Mouse (Mus musculus) lung, embryonic 14.5 days (tissue): Measurements from ENCODE around the gene Pgpep1. TPM values are rescaled to one million over a fixed set of nuclear protein-coding genes. Genes with fewer than 3 reads are reported as not detected.

ENCODE experiments used
- ATAC-seq: fragments of 200-750 bp; cut with Nextera tagmentation; 2 replicates; pipeline ENCODE4 v1.8.0; 2017; ENCODE audit warnings: mild to moderate bottlenecking, moderate TSS enrichment, moderate library complexity; ENCODE audit not compliant: insufficient read depth
- DNase-seq: peaks from one replicate; pipeline ENCODE4 v3.0.0-alpha.2; 2015
- H3K27ac ChIP-seq: fragments of 300-500 bp; sonication (generic); 2 replicates; pipeline ENCODE4 v1.5.1; 2014; ENCODE audit warnings: low read depth, mild to moderate bottlenecking, moderate library complexity
- H3K27me3 ChIP-seq: fragments of 300-500 bp; sonication (generic); 2 replicates; pipeline ENCODE4 v1.6.1; 2014; ENCODE audit warnings: low read length, control low read depth; ENCODE audit not compliant: insufficient read depth
- H3K36me3 ChIP-seq: fragments of 300-500 bp; sonication (generic); 2 replicates; pipeline ENCODE4 v1.6.1; 2014; ENCODE audit warnings: control low read depth; ENCODE audit not compliant: insufficient read depth
- H3K4me1 ChIP-seq: fragments of 300-500 bp; sonication (generic); 2 replicates; pipeline ENCODE4 v1.6.1; 2014; ENCODE audit warnings: antibody characterized with exemption, control low read depth; ENCODE audit not compliant: insufficient read depth
- H3K4me2 ChIP-seq: fragments of 300-500 bp; sonication (generic); 2 replicates; pipeline ENCODE4 v1.6.1; 2014; ENCODE audit warnings: mild to moderate bottlenecking
- H3K4me3 ChIP-seq: fragments of 300-500 bp; sonication (generic); 2 replicates; pipeline ENCODE4 v1.5.1; 2014; ENCODE audit warnings: low read depth, low read length
- H3K9ac ChIP-seq: fragments of 300-500 bp; sonication (generic); 2 replicates; pipeline ENCODE4 v1.6.1; 2014
- H3K9me3 ChIP-seq: fragments of 300-500 bp; sonication (generic); 2 replicates; pipeline ENCODE4 v1.6.1; 2016; ENCODE audit warnings: low read depth, low read length, control low read depth
- CTCF ChIP-seq: IDR thresholded peaks from 2 replicates; pipeline ENCODE4 v1.5.1; 2016; ENCODE audit warnings: antibody characterized with exemption, low read depth
- WGBS: fragments of 180-500 bp; shearing (Covaris S2); extraction: QIAGEN DNeasy Blood & Tissue Kit; methylation state at CpG from one replicate; pipeline ENCODE4 v1.1.7; 2014; 5-methylcytosine and 5-hydroxymethylcytosine counted together
- polyA plus RNA-seq: library from polyadenylated mRNA; unstranded; fragments of >200 nt; fragmentation: Nextera tagmentation; extraction: Ambion mirVana; gene quantifications from 2 replicates; pipeline ENCODE4 v1.2.1, GENCODE M21; 2014

Pgpep1 gene
- polyA plus RNA-seq, 1 experiment from 2014 or later = 48.2 TPM

GRCm38 (mm10) chr8:70609849-70610795 is 50.1 kb downstream of the Pgpep1 start:
- no peak for TF ChIP-seq CTCF
- Histone ChIP-seq H3K4me3 (peak overlapping the region; percentile 83), H3K36me3 (no peaks in the 10 kb centered on the region), H3K27ac (peak overlapping the region; percentile 99), H3K9ac (peak overlapping the region; percentile 65), H3K4me1 (peaks cover 18% of the 10 kb centered on the region; the same call in 1 of the 2 replicates), H3K4me2 (peak overlapping the region; percentile 97), H3K27me3 (no peaks in the 10 kb centered on the region), H3K9me3 (no peaks in the 10 kb centered on the region)
- under 1% methylated on average over 42 of the region's 45 CpGs for WGBS
- peak; percentile 65 for ATAC-seq
- peak; percentile 97 for DNase-seq

- peak overlapping the region; percentile 65 for H3K9ac ChIP-seq
- H3K27me3 ChIP-seq = no peaks in the 10 kb centered on the region
- ATAC-seq (peak; percentile 72), DNase-seq (peak; percentile 94)
- H3K4me3 ChIP-seq = peak overlapping the region; percentile 83
- H3K36me3 ChIP-seq = no peaks in the 10 kb centered on the region
- no peaks in the 10 kb centered on the region for H3K9me3 ChIP-seq
- no peak for TF ChIP-seq CTCF
- peak overlapping the region; percentile 99 for H3K27ac ChIP-seq
- H3K4me1 ChIP-seq = peaks cover 18% of the 10 kb centered on the region; the same call in 1 of the 2 replicates
- under 1% methylated on average over 32 of the region's 39 CpGs for WGBS
- peak overlapping the region; percentile 97 for H3K4me2 ChIP-seq
Observed at GRCm38 (mm10) chr8:70609368-70609848, 50.8 kb downstream of the Pgpep1 start.

GRCm38 (mm10) chr8:70608749-70609367 is 51.3 kb downstream of the Pgpep1 start, which contains the start of gene Ssbp4:
Gene Ssbp4 (minus strand): TSS chr8:70608872.
- Histone ChIP-seq H3K9me3 (no peaks in the 10 kb centered on the region), H3K27me3 (no peaks in the 10 kb centered on the region), H3K4me2 (peak within 1 kb of the TSS; percentile 97), H3K9ac (peak within 1 kb of the TSS; percentile 90), H3K4me3 (peak within 1 kb of the TSS; percentile 83), H3K27ac (peak within 1 kb of the TSS; percentile 99), H3K36me3 (no peaks in the 10 kb centered on the region), H3K4me1 (peaks cover 16% of the 10 kb centered on the region; the same call in 1 of the 2 replicates)
- WGBS = 4% methylated on average over 26 of the region's 26 CpGs
- DNase-seq (no peak), ATAC-seq (peak; percentile 0; the same call in 1 of the 2 replicates)
- no peak for TF ChIP-seq CTCF

GRCm38 (mm10) chr8:70607898-70608748 is 52.1 kb downstream of the Pgpep1 start:
- ATAC-seq (no peak), DNase-seq (peak; percentile 81)
- no peaks in the 10 kb centered on the region for H3K9me3 ChIP-seq
- H3K9ac ChIP-seq = peak overlapping the region; percentile 90
- H3K4me2 ChIP-seq = peak overlapping the region; percentile 97
- peak overlapping the region; percentile 99 for H3K27ac ChIP-seq
- WGBS = 1% methylated on average over 84 of the region's 84 CpGs
- H3K4me1 ChIP-seq = peaks cover 12% of the 10 kb centered on the region; the same call in 1 of the 2 replicates
- no peaks in the 10 kb centered on the region for H3K36me3 ChIP-seq
- H3K4me3 ChIP-seq = peak overlapping the region; percentile 83
- no peak for TF ChIP-seq CTCF
- H3K27me3 ChIP-seq = no peaks in the 10 kb centered on the region

GRCm38 (mm10) chr8:70607603-70607897 is 52.6 kb downstream of the Pgpep1 start:
- Histone ChIP-seq H3K36me3 (peaks cover 4% of the 10 kb centered on the region; the same call in 1 of the 2 replicates), H3K9ac (peak overlapping the region; percentile 90), H3K27ac (peak overlapping the region; percentile 99), H3K27me3 (no peaks in the 10 kb centered on the region), H3K4me1 (peaks cover 12% of the 10 kb centered on the region; the same call in 1 of the 2 replicates), H3K4me3 (peak overlapping the region; percentile 83), H3K9me3 (no peaks in the 10 kb centered on the region), H3K4me2 (peak overlapping the region; percentile 97)
- ATAC-seq = no peak
- WGBS = 23% methylated on average over 6 of the region's 6 CpGs
- DNase-seq = peak; percentile 21
- TF ChIP-seq CTCF = no peak

GRCm38 (mm10) chr8:70606780-70607602 is 53.2 kb downstream of the Pgpep1 start:
- Histone ChIP-seq H3K27ac (no peak overlapping the region), H3K27me3 (no peaks in the 10 kb centered on the region), H3K4me3 (peak overlapping the region; percentile 83), H3K36me3 (peaks cover 7% of the 10 kb centered on the region; the same call in 1 of the 2 replicates), H3K4me1 (peaks cover 12% of the 10 kb centered on the region; the same call in 1 of the 2 replicates), H3K4me2 (peak overlapping the region; percentile 97), H3K9me3 (no peaks in the 10 kb centered on the region), H3K9ac (peak overlapping the region; percentile 90)
- DNase-seq (no peak), ATAC-seq (no peak)
- 55% methylated on average over 18 of the region's 18 CpGs for WGBS
- TF ChIP-seq CTCF = no peak
